ENCODE assay signal across 7 mouse cellular contexts in the genomic region with DNA sequence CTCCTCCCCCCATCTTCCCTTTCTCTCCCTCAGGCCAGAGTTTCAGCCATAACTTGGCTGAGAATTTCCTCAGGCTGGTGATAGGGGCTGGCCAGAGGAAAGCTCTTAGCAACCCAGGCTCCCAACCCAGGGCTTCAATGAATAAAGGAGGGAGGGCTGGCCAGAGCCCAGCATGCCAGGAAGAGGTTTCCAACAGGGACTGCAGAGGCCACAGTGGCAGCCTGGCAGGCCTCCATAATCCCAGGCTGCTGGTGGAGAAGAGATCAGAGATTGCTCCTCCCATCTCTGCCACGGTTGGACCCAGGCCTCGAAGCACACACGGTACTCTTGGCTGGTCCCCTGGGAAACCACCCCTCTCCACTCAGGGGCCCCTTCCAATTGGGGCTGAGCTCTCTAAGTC. TPM values are rescaled to one million over a fixed set of nuclear protein-coding genes. Genes with fewer than 3 reads are reported as not detected.
A peak's percentile ranks its signal among the peaks of the same experiment; 100 is the strongest.
DNase-seq lines count a peak whose midpoint lies in the region; ATAC-seq and TF ChIP-seq lines count a peak whose summit lies in the region.

No protein-coding gene starts in this region.

- WGBS in liver, postnatal 0 days (ENCODE audit: insufficient replicate concordance) = 60% methylated on average over 3 of the region's 3 CpGs
- whole genome bisulfite sequencing in liver, embryonic 11.5 days = 63% methylated on average over 3 of the region's 3 CpGs
- 16% methylated on average over 3 of the region's 3 CpGs for WGBS in heart, embryonic 14.5 days
- 19% methylated on average over 3 of the region's 3 CpGs for WGBS in lung, embryonic 16.5 days

- H3K27ac ChIP-seq in liver, postnatal 0 days (ENCODE audit: low read depth) = peak overlapping the region; percentile 29; the same call in 1 of the 2 replicates
- no peak overlapping the region for H3K27ac ChIP-seq in liver, embryonic 11.5 days (ENCODE audit: low read depth, low read length)
- peak overlapping the region; percentile 52 to 64; a peak in 3 of 4 replicates for H3K27ac ChIP-seq in heart, embryonic 14.5 days (replicated peaks in 1 of 2; ENCODE audit: control insufficient read depth in 1 of 2, insufficient read depth in 1 of 2, low read depth in 2 of 2, low read length in 2 of 2)
- H3K27ac ChIP-seq in lung, embryonic 16.5 days (ENCODE audit: low read length) = peak overlapping the region; percentile 54
- peak overlapping the region; percentile 15; the same call in 1 of the 2 replicates for H3K27ac ChIP-seq in testis, adult 2 months (ENCODE audit: control insufficient read depth, insufficient read depth, low read depth, low read length)

- no peak for DNase-seq in liver, postnatal 0 days
- no peak for DNase-seq in liver, embryonic 11.5 days (ENCODE audit: low spot score)
- peak; percentile 88 to 94 for DNase-seq in cerebellum, postnatal 10 days
- DNase-seq in thymus, postnatal 10 days (ENCODE audit: low spot score in 2 of 2) = no peak

- H3K9me3 ChIP-seq in liver, postnatal 0 days (ENCODE audit: low read length) = no peaks in the 10 kb centered on the region
- H3K9me3 ChIP-seq in liver, embryonic 11.5 days (ENCODE audit: control insufficient read depth, low read length) = no peaks in the 10 kb centered on the region
- H3K9me3 ChIP-seq in heart, embryonic 14.5 days (ENCODE audit: control insufficient read depth, low read length) = no peaks in the 10 kb centered on the region
- H3K9me3 ChIP-seq in lung, embryonic 16.5 days (ENCODE audit: control insufficient read depth, low read length) = no peaks in the 10 kb centered on the region

- H3K9ac ChIP-seq in liver, postnatal 0 days (replicated peaks) = no peak overlapping the region
- H3K9ac ChIP-seq in liver, embryonic 11.5 days (ENCODE audit: low read depth, low read length) = no peak overlapping the region
- H3K9ac ChIP-seq in heart, embryonic 14.5 days (ENCODE audit: low read length) = no peak overlapping the region
- no peak overlapping the region for H3K9ac ChIP-seq in lung, embryonic 16.5 days (ENCODE audit: low read length)

- peaks cover 2% of the 10 kb centered on the region for H3K4me1 ChIP-seq in liver, postnatal 0 days (ENCODE audit: insufficient read depth)
- peaks cover 18% of the 10 kb centered on the region for H3K4me1 ChIP-seq in liver, embryonic 11.5 days (replicated peaks; ENCODE audit: control insufficient read depth, insufficient read depth, low read length)
- H3K4me1 ChIP-seq in heart, embryonic 14.5 days (ENCODE audit: control insufficient read depth in 2 of 2, insufficient read depth in 2 of 2, low read length in 2 of 2) = peaks cover 37 to 40% of the 10 kb centered on the region in 2 experiments
- peaks cover 62% of the 10 kb centered on the region for H3K4me1 ChIP-seq in lung, embryonic 16.5 days (replicated peaks; ENCODE audit: control insufficient read depth, insufficient read depth, low read length)
- H3K4me1 ChIP-seq in testis, adult 2 months (ENCODE audit: control insufficient read depth, insufficient read depth, low read length) = peaks cover 4% of the 10 kb centered on the region

- ATAC-seq in liver, postnatal 0 days = no peak
- no peak for ATAC-seq in liver, embryonic 11.5 days (replicated peaks; ENCODE audit: low FRiP score)
- ATAC-seq in heart, embryonic 14.5 days (ENCODE audit: insufficient number of reproducible peaks, insufficient read depth, low FRiP score, low read depth) = peak; percentile 43
- ATAC-seq in lung, embryonic 16.5 days (ENCODE audit: low read depth) = peak; percentile 61

- no peak overlapping the region for H3K4me2 ChIP-seq in liver, postnatal 0 days (ENCODE audit: low read depth, low read length)
- no peak overlapping the region for H3K4me2 ChIP-seq in liver, embryonic 11.5 days
- no peak overlapping the region for H3K4me2 ChIP-seq in heart, embryonic 14.5 days (ENCODE audit: low read length)
- H3K4me2 ChIP-seq in lung, embryonic 16.5 days (ENCODE audit: low read depth, low read length) = no peak overlapping the region

- no peak overlapping the region for H3K4me3 ChIP-seq in liver, postnatal 0 days (ENCODE audit: low read depth, low read length)
- no peak overlapping the region for H3K4me3 ChIP-seq in liver, embryonic 11.5 days (ENCODE audit: low read depth, low read length)
- H3K4me3 ChIP-seq in heart, embryonic 14.5 days (ENCODE audit: control insufficient read depth in 1 of 2, insufficient read depth in 1 of 2, low read depth in 1 of 2, low read length in 2 of 2) = no peak overlapping the region
- no peak overlapping the region for H3K4me3 ChIP-seq in lung, embryonic 16.5 days (ENCODE audit: low read length)
- H3K4me3 ChIP-seq in testis, adult 2 months (ENCODE audit: control insufficient read depth, low read depth, low read length) = no peak overlapping the region

- H3K36me3 ChIP-seq in liver, postnatal 0 days (replicated peaks; ENCODE audit: insufficient read depth, low read length) = no peaks in the 10 kb centered on the region
- H3K36me3 ChIP-seq in liver, embryonic 11.5 days (ENCODE audit: control insufficient read depth, insufficient read depth, low read length) = no peaks in the 10 kb centered on the region
- no peaks in the 10 kb centered on the region for H3K36me3 ChIP-seq in heart, embryonic 14.5 days (ENCODE audit: control insufficient read depth, insufficient read depth, low read length)
- H3K36me3 ChIP-seq in lung, embryonic 16.5 days (ENCODE audit: control insufficient read depth, insufficient read depth, low read length) = no peaks in the 10 kb centered on the region
- H3K36me3 ChIP-seq in testis, adult 2 months (ENCODE audit: control insufficient read depth, insufficient read depth, low read length) = no peaks in the 10 kb centered on the region

- H3K27me3 ChIP-seq in liver, postnatal 0 days (ENCODE audit: insufficient read depth, low read length) = no peaks in the 10 kb centered on the region
- peaks cover 4% of the 10 kb centered on the region; the same call in 1 of the 2 replicates for H3K27me3 ChIP-seq in liver, embryonic 11.5 days (replicated peaks; ENCODE audit: control insufficient read depth, insufficient read depth, low read length)
- H3K27me3 ChIP-seq in heart, embryonic 14.5 days (ENCODE audit: control insufficient read depth, insufficient read depth, low read length) = no peaks in the 10 kb centered on the region
- H3K27me3 ChIP-seq in lung, embryonic 16.5 days (ENCODE audit: control insufficient read depth, insufficient read depth, low read depth, low read length) = no peaks in the 10 kb centered on the region
- no peaks in the 10 kb centered on the region for H3K27me3 ChIP-seq in testis, adult 2 months (ENCODE audit: control insufficient read depth, insufficient read depth, low read length)

- TF ChIP-seq CTCF in liver, postnatal 0 days (IDR thresholded peaks at IDR 0.05; ENCODE audit: low read depth) = no peak
- TF ChIP-seq CTCF in testis, adult 2 months (IDR thresholded peaks at IDR 0.05; ENCODE audit: control insufficient read depth, insufficient read depth, insufficient replicate concordance, low read depth, low read length) = no peak

- TF ChIP-seq POLR2A in testis, adult 2 months (IDR thresholded peaks at IDR 0.05; ENCODE audit: control insufficient read depth, low read depth, low read length) = no peak

- TF ChIP-seq EP300 in liver, postnatal 0 days (IDR thresholded peaks at IDR 0.05; ENCODE audit: low read depth) = no peak

RNA-seq across cellular contexts. Expression of a gene that starts 10.4 kb away (rescaled TPM):
- 0.87 and 0.89 TPM in 2 replicates for polyA plus RNA-seq in liver, postnatal 0 days (2015; fragmentation: Nextera tagmentation; extraction: Ambion mirVana)
- 4.5 and 4.8 TPM in 2 replicates for polyA plus RNA-seq in liver, embryonic 11.5 days (2014; fragmentation: Nextera tagmentation; extraction: Ambion mirVana)
- 4.7 and 6.9 TPM in 2 replicates for polyA plus RNA-seq in heart, embryonic 14.5 days (2014; fragmentation: Nextera tagmentation; extraction: Ambion mirVana)
- 21.6 and 24.6 TPM in 2 replicates for polyA plus RNA-seq in lung, embryonic 16.5 days (2015; fragmentation: Nextera tagmentation; extraction: Ambion mirVana)
- polyA plus RNA-seq in testis, adult 2 months (2012; rRNA removed) = 2.9 and 3.3 TPM in 2 replicates

Comparison
In these comparisons a context has a peak if more than half of its experiments do, and no peak if none do; other contexts are left out.
1. ATAC-seq: peak in heart, embryonic 14.5 days (single experiment) and lung, embryonic 16.5 days (single experiment); none in liver, postnatal 0 days (single experiment) and liver, embryonic 11.5 days (single experiment).
2. DNase-seq: peak in cerebellum, postnatal 10 days (2 of 2); none in liver, postnatal 0 days (single experiment), liver, embryonic 11.5 days (single experiment) and thymus, postnatal 10 days (0 of 2).